Mouse (Mus musculus) embryonic facial prominence, embryonic 12.5 days (tissue): ENCODE data around the gene Kntc1. TPM values are rescaled to one million over a fixed set of nuclear protein-coding genes. Genes with fewer than 3 reads are reported as not detected.
"Not testable (repeated sequence)": the region's sequence is repeated elsewhere in the genome, so short reads cannot be mapped to it uniquely, and the experiment has no call there.

Source experiments
- ATAC-seq: fragments of 200-750 bp; cut with Nextera tagmentation; 2 replicates; pipeline ENCODE4 v1.8.0; 2017; ENCODE audit not compliant: insufficient number of reproducible peaks, insufficient read depth, low FRiP score, low TSS enrichment
- H3K27ac ChIP-seq: fragments of 300-500 bp; sonication (generic); 2 replicates; pipeline ENCODE4 v1.5.1; 2016; ENCODE audit warnings: mild to moderate bottlenecking
- H3K27me3 ChIP-seq: fragments of 300-500 bp; sonication (generic); 2 replicates; pipeline ENCODE4 v1.6.1; 2016; ENCODE audit warnings: mild to moderate bottlenecking, moderate library complexity
- H3K36me3 ChIP-seq: fragments of 300-500 bp; sonication (generic); 2 replicates; pipeline ENCODE4 v1.6.1; 2016; ENCODE audit warnings: mild to moderate bottlenecking
- H3K4me1 ChIP-seq: fragments of 300-500 bp; sonication (generic); 2 replicates; pipeline ENCODE4 v1.6.1; 2016
- H3K4me2 ChIP-seq: fragments of 300-500 bp; sonication (generic); replicated peaks from 2 replicates; pipeline ENCODE4 v1.6.1; 2016; ENCODE audit warnings: mild to moderate bottlenecking, moderate library complexity
- H3K4me3 ChIP-seq: fragments of 300-500 bp; sonication (generic); 2 replicates; pipeline ENCODE4 v1.5.1; 2016; ENCODE audit warnings: mild to moderate bottlenecking
- H3K9ac ChIP-seq: fragments of 300-500 bp; sonication (generic); 2 replicates; pipeline ENCODE4 v1.6.1; 2016; ENCODE audit warnings: mild to moderate bottlenecking, moderate library complexity
- H3K9me3 ChIP-seq: fragments of 300-500 bp; sonication (generic); 2 replicates; pipeline ENCODE4 v1.6.1; 2016; ENCODE audit warnings: mild to moderate bottlenecking, moderate library complexity
- WGBS: fragments of 180-500 bp; shearing (Covaris S2); methylation state at CpG from one replicate; pipeline ENCODE4 v1.1.7; 2016; 5-methylcytosine and 5-hydroxymethylcytosine counted together
- polyA plus RNA-seq: library from polyadenylated mRNA; unstranded; fragments of >200 nt; fragmentation: Nextera tagmentation; extraction: Ambion mirVana; gene quantifications from 2 replicates; pipeline ENCODE4 v1.2.1, GENCODE M21; 2016

Gene Kntc1
- polyA plus RNA-seq, 1 experiment from 2014 or later, result 40.9 TPM

DNA sequence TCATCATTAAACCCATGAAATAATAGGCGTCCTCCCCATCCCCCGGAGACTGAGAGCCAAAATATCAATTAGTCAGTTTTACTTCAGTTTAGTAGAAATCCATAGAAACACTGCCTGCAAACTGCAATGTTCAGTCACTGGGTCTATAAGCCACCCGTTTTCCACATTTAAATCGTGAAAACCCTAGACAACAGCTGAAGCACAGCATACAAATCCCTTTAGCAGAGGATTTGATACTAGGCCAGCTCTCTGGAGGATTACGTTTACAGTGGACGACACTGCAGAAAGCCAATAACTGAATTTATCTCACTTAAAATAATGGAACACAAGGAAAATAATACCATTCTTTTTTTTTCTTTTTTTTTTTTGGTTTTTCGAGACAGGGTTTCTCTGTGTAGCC, 1.9 kb upstream of the Kntc1 start:
- WGBS, result 25% methylated on average over 7 of the region's 7 CpGs
- H3K4me3 ChIP-seq, result peak overlapping the region; percentile 81
- ATAC-seq, result no peak
- no peaks in the 10 kb centered on the region for H3K9me3 ChIP-seq
- H3K4me2 ChIP-seq, result peak overlapping the region; percentile 87
- H3K9ac ChIP-seq, result peak overlapping the region; percentile 88
- H3K36me3 ChIP-seq, result peaks cover 19% of the 10 kb centered on the region
- no peaks in the 10 kb centered on the region for H3K27me3 ChIP-seq
- peaks cover 19% of the 10 kb centered on the region for H3K4me1 ChIP-seq
- H3K27ac ChIP-seq, result no peak overlapping the region

DNA sequence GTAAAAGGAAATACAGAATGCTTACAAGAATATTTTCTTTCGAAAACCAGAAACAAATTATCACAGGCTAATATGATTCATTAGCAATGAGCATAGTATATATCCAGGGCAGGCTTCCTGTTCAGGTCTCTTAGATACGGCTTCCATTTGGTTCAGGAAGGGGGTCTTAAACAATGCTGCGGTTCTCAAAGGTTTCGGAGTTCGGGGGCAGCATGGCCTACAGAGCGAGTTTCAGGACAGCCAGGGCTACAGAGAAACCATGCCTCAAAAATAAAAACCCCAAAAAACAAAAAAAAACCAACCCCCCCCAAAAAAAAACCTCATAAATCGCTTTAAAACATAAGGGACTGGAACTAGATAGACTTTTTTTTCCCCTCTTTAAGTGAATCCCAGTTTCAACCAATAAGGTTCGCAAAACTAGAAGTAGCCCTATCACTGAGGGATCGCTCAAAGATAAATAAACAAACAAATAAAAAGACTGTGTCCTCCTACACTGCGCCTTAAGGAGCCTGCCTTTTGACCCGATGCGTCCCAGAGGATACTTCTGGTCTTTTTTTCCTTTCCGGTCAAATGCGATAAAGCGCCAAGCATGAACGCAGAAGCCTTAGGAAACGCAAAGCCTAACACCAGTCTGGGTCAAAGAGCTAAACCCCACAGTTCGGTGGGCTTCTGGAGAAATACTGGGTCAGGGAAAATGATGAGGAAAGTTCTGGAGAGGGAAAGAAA, 1.0 kb upstream of the Kntc1 start:
- peaks cover 19% of the 10 kb centered on the region for H3K4me1 ChIP-seq
- under 1% methylated on average over 18 of the region's 18 CpGs for WGBS
- H3K36me3 ChIP-seq, result peaks cover 13% of the 10 kb centered on the region
- peak overlapping the region; percentile 87 for H3K4me2 ChIP-seq
- H3K9ac ChIP-seq, result peak overlapping the region; percentile 88
- peak overlapping the region; percentile 81 for H3K4me3 ChIP-seq
- no peak for ATAC-seq
- no peaks in the 10 kb centered on the region for H3K9me3 ChIP-seq
- peak overlapping the region; percentile 99 for H3K27ac ChIP-seq
- no peaks in the 10 kb centered on the region for H3K27me3 ChIP-seq

GRCm38 (mm10) chr5:123765506-123765905, 16.0 kb downstream of the Kntc1 start:
- no peaks in the 10 kb centered on the region for H3K27me3 ChIP-seq
- no peaks in the 10 kb centered on the region for H3K9me3 ChIP-seq
- H3K9ac ChIP-seq, result no peak overlapping the region
- H3K4me1 ChIP-seq, result no peaks in the 10 kb centered on the region
- ATAC-seq, result no peak
- H3K4me2 ChIP-seq, result no peak overlapping the region
- no peak overlapping the region for H3K27ac ChIP-seq
- WGBS, result 95% methylated on average over 11 of the region's 11 CpGs
- H3K36me3 ChIP-seq, result peaks cover 71% of the 10 kb centered on the region
- H3K4me3 ChIP-seq, result no peak overlapping the region

DNA sequence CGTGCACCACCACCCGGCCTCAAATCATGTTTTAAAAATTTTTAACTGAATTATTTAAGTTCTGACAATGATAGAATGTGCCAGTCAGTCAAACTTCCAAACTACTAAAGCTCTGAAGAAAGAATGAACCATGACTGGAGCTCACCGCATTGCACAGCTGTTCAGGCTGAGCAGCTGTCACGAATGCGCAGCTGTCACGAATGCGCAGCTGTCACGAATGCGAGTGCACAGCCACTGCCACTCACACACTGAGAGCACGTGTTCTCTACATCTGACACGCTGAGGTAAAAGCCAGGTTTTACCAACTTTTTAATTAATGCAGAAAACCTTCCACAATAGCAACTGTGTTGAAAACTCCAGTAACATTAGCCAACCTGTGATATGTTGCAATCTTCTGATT, 16.9 kb downstream of the Kntc1 start:
- not testable (repeated sequence) for H3K9ac ChIP-seq, H3K4me2 ChIP-seq, H3K27ac ChIP-seq, H3K4me3 ChIP-seq, H3K9me3 ChIP-seq, ATAC-seq, H3K27me3 ChIP-seq, H3K4me1 ChIP-seq
- peaks cover 73% of the 10 kb centered on the region for H3K36me3 ChIP-seq
- 95% methylated on average over 11 of the region's 11 CpGs for WGBS

DNA sequence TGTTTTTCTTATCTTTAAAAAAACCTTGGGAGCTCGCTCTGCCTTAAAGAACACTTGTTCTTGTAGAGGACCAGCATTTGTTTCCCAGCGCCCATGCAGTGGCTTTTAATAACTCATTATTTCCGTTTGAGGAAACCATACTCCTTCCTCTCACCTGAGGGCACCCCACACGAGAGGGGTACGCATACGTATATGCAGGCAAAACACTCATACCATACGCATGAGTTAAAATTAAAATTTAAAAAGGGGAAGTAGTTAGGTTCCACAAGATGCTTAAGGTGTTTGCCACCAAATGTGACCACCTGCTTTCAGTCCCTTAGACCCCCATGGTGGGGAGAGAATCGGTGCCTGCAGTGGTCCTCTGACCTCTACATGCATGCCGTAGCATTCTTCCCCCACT, 23.9 kb downstream of the Kntc1 start:
- no peak for ATAC-seq
- H3K27ac ChIP-seq, result no peak overlapping the region
- 93% methylated on average over 9 of the region's 9 CpGs for WGBS
- no peak overlapping the region for H3K4me2 ChIP-seq
- no peaks in the 10 kb centered on the region for H3K4me1 ChIP-seq
- H3K36me3 ChIP-seq, result peaks cover 64% of the 10 kb centered on the region
- H3K9me3 ChIP-seq, result no peaks in the 10 kb centered on the region
- H3K9ac ChIP-seq, result no peak overlapping the region
- no peaks in the 10 kb centered on the region for H3K27me3 ChIP-seq
- no peak overlapping the region for H3K4me3 ChIP-seq

GRCm38 (mm10) chr5:123780716-123781115, 31.2 kb downstream of the Kntc1 start:
- H3K27ac ChIP-seq, result no peak overlapping the region
- 92% methylated on average over 8 of the region's 8 CpGs for WGBS
- H3K9ac ChIP-seq, result no peak overlapping the region
- H3K4me1 ChIP-seq, result no peaks in the 10 kb centered on the region
- no peak for ATAC-seq
- no peaks in the 10 kb centered on the region for H3K27me3 ChIP-seq
- H3K36me3 ChIP-seq, result peaks cover 84% of the 10 kb centered on the region
- no peak overlapping the region for H3K4me3 ChIP-seq
- H3K9me3 ChIP-seq, result no peaks in the 10 kb centered on the region
- H3K4me2 ChIP-seq, result no peak overlapping the region

- no peaks in the 10 kb centered on the region for H3K27me3 ChIP-seq
- peaks cover 85% of the 10 kb centered on the region for H3K36me3 ChIP-seq
- H3K9me3 ChIP-seq, result no peaks in the 10 kb centered on the region
- no peak overlapping the region for H3K27ac ChIP-seq
- no peaks in the 10 kb centered on the region for H3K4me1 ChIP-seq
- 92% methylated on average over 4 of the region's 4 CpGs for WGBS
- no peak overlapping the region for H3K4me3 ChIP-seq
- ATAC-seq, result no peak
- H3K4me2 ChIP-seq, result no peak overlapping the region
- no peak overlapping the region for H3K9ac ChIP-seq
Observed at GRCm38 (mm10) chr5:123781864-123782263, 32.3 kb downstream of the Kntc1 start.

DNA sequence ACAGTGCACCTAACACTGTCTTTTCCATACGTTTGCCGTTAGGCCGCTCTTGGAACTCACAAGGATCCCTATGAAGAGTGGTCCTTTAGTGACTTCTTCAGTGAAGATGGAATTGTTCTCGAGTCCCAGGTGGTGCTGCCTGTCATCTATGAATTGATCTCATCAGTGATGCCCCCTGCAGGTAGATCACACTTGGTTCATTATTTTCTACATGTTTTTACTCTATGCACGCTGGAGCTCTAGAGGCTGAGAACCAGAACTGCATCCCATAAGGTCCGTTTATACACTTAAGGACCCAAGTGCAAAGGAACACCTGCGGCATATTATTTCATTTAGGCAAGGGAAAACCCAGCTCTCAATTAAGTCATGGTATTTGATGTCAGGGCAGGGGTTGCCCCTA, 39.5 kb downstream of the Kntc1 start:
- Histone ChIP-seq H3K4me3 (no peak overlapping the region), H3K36me3 (peaks cover 89% of the 10 kb centered on the region), H3K9ac (no peak overlapping the region), H3K4me1 (no peaks in the 10 kb centered on the region), H3K9me3 (no peaks in the 10 kb centered on the region), H3K27ac (no peak overlapping the region), H3K4me2 (no peak overlapping the region), H3K27me3 (no peaks in the 10 kb centered on the region)
- WGBS, result 90% methylated on average over 7 of the region's 7 CpGs
- ATAC-seq, result no peak

DNA sequence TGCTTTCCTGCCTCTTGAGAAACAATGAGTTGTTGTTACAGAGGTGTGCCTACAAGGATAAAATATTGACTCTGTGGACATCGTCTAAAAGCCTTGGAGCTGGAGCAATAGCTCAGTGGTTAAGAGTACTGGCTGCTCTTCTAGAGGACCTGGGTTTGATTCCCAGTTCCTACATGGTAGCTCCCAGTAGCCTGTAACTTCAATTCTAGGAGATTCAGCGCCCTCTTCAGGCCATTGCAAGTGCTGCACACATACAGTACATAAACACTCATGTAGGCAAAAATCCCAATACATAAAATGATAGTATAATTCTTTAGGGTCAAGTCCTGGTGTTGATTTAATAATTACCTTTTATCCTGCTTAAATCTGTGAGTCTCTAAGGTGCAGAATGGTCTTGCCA, 43.6 kb downstream of the Kntc1 start:
- Histone ChIP-seq H3K4me1 (no peaks in the 10 kb centered on the region), H3K36me3 (peaks cover 89% of the 10 kb centered on the region), H3K4me3 (no peak overlapping the region), H3K9me3 (no peaks in the 10 kb centered on the region), H3K4me2 (no peak overlapping the region), H3K9ac (no peak overlapping the region), H3K27ac (no peak overlapping the region), H3K27me3 (no peaks in the 10 kb centered on the region)
- no peak for ATAC-seq
- 89% methylated on average over 2 of the region's 2 CpGs for WGBS

DNA sequence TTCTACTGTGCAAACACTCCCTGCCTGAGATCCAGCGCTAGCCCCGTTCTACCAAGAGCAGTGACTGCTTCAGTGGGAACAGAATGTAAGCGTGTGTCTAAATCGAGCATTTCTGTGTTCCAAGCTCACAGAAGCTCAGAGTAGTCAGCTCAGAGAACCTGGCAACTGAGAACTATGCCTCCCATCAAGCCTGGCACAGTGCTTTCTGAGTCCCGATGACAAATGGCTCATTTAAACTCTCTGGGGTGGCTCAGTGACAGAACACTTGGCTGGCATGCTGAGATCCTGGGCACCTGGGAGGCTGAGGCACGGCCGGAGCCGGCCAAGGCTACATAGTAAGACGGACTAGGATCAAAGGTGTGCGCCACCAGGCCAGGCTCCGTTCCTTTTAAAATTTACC, 56.8 kb downstream of the Kntc1 start:
- H3K27me3 ChIP-seq, result no peaks in the 10 kb centered on the region
- no peaks in the 10 kb centered on the region for H3K9me3 ChIP-seq
- H3K36me3 ChIP-seq, result peaks cover 77% of the 10 kb centered on the region
- no peak overlapping the region for H3K27ac ChIP-seq
- H3K4me2 ChIP-seq, result no peak overlapping the region
- no peaks in the 10 kb centered on the region for H3K4me1 ChIP-seq
- H3K4me3 ChIP-seq, result no peak overlapping the region
- 92% methylated on average over 11 of the region's 11 CpGs for WGBS
- no peak for ATAC-seq
- H3K9ac ChIP-seq, result no peak overlapping the region

DNA sequence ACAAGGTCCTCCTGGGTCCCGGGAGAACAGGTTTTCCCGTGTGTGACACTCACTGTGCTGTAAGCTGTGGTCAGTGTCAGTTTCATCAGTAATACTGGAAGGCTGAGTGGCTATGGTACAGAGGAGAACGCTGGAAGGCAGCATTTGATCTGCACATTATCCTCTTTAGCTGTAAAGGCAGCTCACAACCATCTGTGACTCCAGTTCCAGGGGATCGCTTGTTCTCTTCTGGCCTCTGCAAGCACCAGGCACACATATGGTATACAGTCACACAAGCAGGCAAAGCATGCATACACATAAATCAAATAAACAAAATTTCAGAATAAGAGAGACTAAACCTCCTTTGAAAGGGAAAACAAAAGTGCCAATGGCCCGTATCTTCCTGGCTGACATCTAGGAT, 59.0 kb downstream of the Kntc1 start:
- H3K27me3 ChIP-seq, result no peaks in the 10 kb centered on the region
- no peak overlapping the region for H3K9ac ChIP-seq
- H3K4me3 ChIP-seq, result no peak overlapping the region
- no peak overlapping the region for H3K4me2 ChIP-seq
- H3K27ac ChIP-seq, result no peak overlapping the region
- WGBS, result 82% methylated on average over 5 of the region's 5 CpGs
- no peaks in the 10 kb centered on the region for H3K9me3 ChIP-seq
- peaks cover 70% of the 10 kb centered on the region for H3K36me3 ChIP-seq
- no peak for ATAC-seq
- H3K4me1 ChIP-seq, result no peaks in the 10 kb centered on the region

- Histone ChIP-seq H3K4me1 (no peaks in the 10 kb centered on the region), H3K4me3 (no peak overlapping the region), H3K4me2 (no peak overlapping the region), H3K9me3 (no peaks in the 10 kb centered on the region), H3K27ac (no peak overlapping the region), H3K36me3 (peaks cover 71% of the 10 kb centered on the region), H3K27me3 (no peaks in the 10 kb centered on the region), H3K9ac (no peak overlapping the region)
- ATAC-seq, result no peak
- 87% methylated on average over 13 of the region's 13 CpGs for WGBS
Observed at GRCm38 (mm10) chr5:123809156-123809555, 59.6 kb downstream of the Kntc1 start.
